In the genomic region with DNA sequence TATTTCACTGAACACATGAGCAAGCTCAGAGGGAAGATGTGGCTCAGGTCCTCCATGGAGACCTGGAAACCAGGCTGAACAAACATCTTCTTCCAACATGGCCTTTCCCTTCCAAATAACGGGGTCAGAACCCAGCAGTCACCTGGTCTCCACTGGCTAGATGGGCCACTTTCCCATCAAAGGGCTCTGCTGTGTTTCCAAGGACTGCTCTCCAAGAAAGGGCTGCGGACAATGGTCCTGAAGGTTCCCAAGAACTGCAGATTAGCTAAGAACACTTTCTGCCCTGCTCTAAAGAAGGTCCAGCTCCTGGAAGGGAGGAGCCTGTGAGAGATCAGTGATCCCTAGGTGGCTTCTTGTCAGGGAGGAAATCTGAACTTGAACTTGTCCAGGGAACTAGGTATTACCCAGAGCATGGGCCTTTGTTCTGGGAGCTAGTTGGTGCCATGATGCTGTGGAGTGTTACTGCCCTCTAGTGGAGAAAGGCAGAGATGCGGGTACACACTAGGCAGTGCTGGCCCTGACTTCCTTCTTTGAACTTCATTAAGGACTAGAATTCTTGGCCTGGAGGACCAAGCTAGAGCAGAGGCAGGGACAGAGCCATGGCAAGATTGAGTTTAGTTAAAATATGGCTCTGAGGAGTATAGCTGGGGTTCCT, we compare ENCODE assay signal across 8 mouse cellular contexts. TPM values are rescaled to one million over a fixed set of nuclear protein-coding genes. Genes with fewer than 3 reads are reported as not detected.
DNase-seq lines count a peak whose midpoint lies in the region; ATAC-seq lines count a peak whose summit lies in the region.

No protein-coding gene starts in this region.

- no peaks in the 10 kb centered on the region for H3K27me3 ChIP-seq in hindbrain, embryonic 15.5 days

- H3K4me3 ChIP-seq in hindbrain, embryonic 15.5 days = no peak overlapping the region

- H3K4me2 ChIP-seq in hindbrain, embryonic 15.5 days = no peak overlapping the region

- peak; percentile 90 for DNase-seq in ZHBTc4 (ENCODE audit: low read depth, low spot score)
- peak; percentile 71 to 87 for DNase-seq in cerebellum, postnatal 36 days
- peak; percentile 76 to 91 for DNase-seq in frontal cortex, postnatal 36 days (ENCODE audit: low spot score in 2 of 2)
- peak; percentile 75 to 77 for DNase-seq in layer of hippocampus, postnatal 36 days
- DNase-seq in lung, postnatal 36 days = peak; percentile 91
- DNase-seq in right cerebral cortex, adult 18-20 months = peak; percentile 77
- DNase-seq in urinary bladder, postnatal 10 days (ENCODE audit: low spot score) = peak; percentile 31

- 41% methylated on average over 3 of the region's 3 CpGs for WGBS in hindbrain, embryonic 15.5 days

- H3K9ac ChIP-seq in hindbrain, embryonic 15.5 days = no peak overlapping the region

- H3K9me3 ChIP-seq in hindbrain, embryonic 15.5 days = no peaks in the 10 kb centered on the region

- no peaks in the 10 kb centered on the region for H3K4me1 ChIP-seq in hindbrain, embryonic 15.5 days (replicated peaks)

- H3K27ac ChIP-seq in hindbrain, embryonic 15.5 days (replicated peaks) = no peak overlapping the region

- no peaks in the 10 kb centered on the region for H3K36me3 ChIP-seq in hindbrain, embryonic 15.5 days

- ATAC-seq in hindbrain, embryonic 15.5 days (ENCODE audit: low FRiP score, low read depth) = peak; percentile 94

RNA-seq across cellular contexts. Expression of gene Sbpl, which starts 5.1 kb away (rescaled TPM):
- polyA plus RNA-seq in hindbrain, embryonic 15.5 days (2015; fragmentation: Nextera tagmentation; extraction: Ambion mirVana) = not detected in 2 replicates
- total RNA-seq in layer of hippocampus, postnatal 36 days (2021) = not detected

RNA-seq across cellular contexts. Expression of gene Sbp, which starts 18.7 kb away (rescaled TPM):
- not detected in 2 replicates for polyA plus RNA-seq in hindbrain, embryonic 15.5 days (2015; fragmentation: Nextera tagmentation; extraction: Ambion mirVana)
- total RNA-seq in layer of hippocampus, postnatal 36 days (2021) = not detected

RNA-seq across cellular contexts. Expression of gene Prss30, which starts 20.2 kb away (rescaled TPM):
- 0.18 TPM in 1 of 2 replicates, not detected in the other for polyA plus RNA-seq in hindbrain, embryonic 15.5 days (2015; fragmentation: Nextera tagmentation; extraction: Ambion mirVana)
- total RNA-seq in layer of hippocampus, postnatal 36 days (2021) = not detected

RNA-seq across cellular contexts. Expression of gene Prss22, which starts 37.7 kb away (rescaled TPM):
- not detected in 2 replicates for polyA plus RNA-seq in hindbrain, embryonic 15.5 days (2015; fragmentation: Nextera tagmentation; extraction: Ambion mirVana)
- not detected for total RNA-seq in layer of hippocampus, postnatal 36 days (2021)

RNA-seq across cellular contexts. Expression of gene Dcpp3, which starts 43.0 kb away (rescaled TPM):
- polyA plus RNA-seq in hindbrain, embryonic 15.5 days (2015; fragmentation: Nextera tagmentation; extraction: Ambion mirVana) = not detected in 2 replicates
- total RNA-seq in layer of hippocampus, postnatal 36 days (2021) = not detected

Comparison
In these comparisons a context has a peak if more than half of its experiments do, and no peak if none do; other contexts are left out.
1. DNase-seq: peak in every context shown above with its lines; median percentile 91 in lung, postnatal 36 days; 90 in ZHBTc4; 84 in frontal cortex, postnatal 36 days; 79 in cerebellum, postnatal 36 days; 77 in right cerebral cortex, adult 18-20 months; 76 in layer of hippocampus, postnatal 36 days; 31 in urinary bladder, postnatal 10 days.